Mouse (Mus musculus) embryonic facial prominence, embryonic 12.5 days (tissue): ENCODE measurements at regions not wholly inside any gene's neighbourhood (a gene's known extent, or its start where the extent isn't known, plus 50 kb on each side); places are given as distances from the start of the nearest gene placed in this dataset.
"Not testable (repeated sequence)": the region's sequence is repeated elsewhere in the genome, so short reads cannot be mapped to it uniquely, and the experiment has no call there.

ENCODE experiments used
- ATAC-seq: fragments of 200-750 bp; cut with Nextera tagmentation; 2 replicates; pipeline ENCODE4 v1.8.0; 2017; ENCODE audit not compliant: insufficient number of reproducible peaks, insufficient read depth, low FRiP score, low TSS enrichment
- H3K27ac ChIP-seq: fragments of 300-500 bp; sonication (generic); 2 replicates; pipeline ENCODE4 v1.5.1; 2016; ENCODE audit warnings: mild to moderate bottlenecking
- H3K27me3 ChIP-seq: fragments of 300-500 bp; sonication (generic); 2 replicates; pipeline ENCODE4 v1.6.1; 2016; ENCODE audit warnings: mild to moderate bottlenecking, moderate library complexity
- H3K36me3 ChIP-seq: fragments of 300-500 bp; sonication (generic); 2 replicates; pipeline ENCODE4 v1.6.1; 2016; ENCODE audit warnings: mild to moderate bottlenecking
- H3K4me1 ChIP-seq: fragments of 300-500 bp; sonication (generic); 2 replicates; pipeline ENCODE4 v1.6.1; 2016
- H3K4me2 ChIP-seq: fragments of 300-500 bp; sonication (generic); replicated peaks from 2 replicates; pipeline ENCODE4 v1.6.1; 2016; ENCODE audit warnings: mild to moderate bottlenecking, moderate library complexity
- H3K4me3 ChIP-seq: fragments of 300-500 bp; sonication (generic); 2 replicates; pipeline ENCODE4 v1.5.1; 2016; ENCODE audit warnings: mild to moderate bottlenecking
- H3K9ac ChIP-seq: fragments of 300-500 bp; sonication (generic); 2 replicates; pipeline ENCODE4 v1.6.1; 2016; ENCODE audit warnings: mild to moderate bottlenecking, moderate library complexity
- H3K9me3 ChIP-seq: fragments of 300-500 bp; sonication (generic); 2 replicates; pipeline ENCODE4 v1.6.1; 2016; ENCODE audit warnings: mild to moderate bottlenecking, moderate library complexity
- WGBS: fragments of 180-500 bp; shearing (Covaris S2); methylation state at CpG from one replicate; pipeline ENCODE4 v1.1.7; 2016; 5-methylcytosine and 5-hydroxymethylcytosine counted together

GRCm38 (mm10) chr3:80082780-80083519 is 198.6 kb downstream of the Fam198b start:
- no peaks in the 10 kb centered on the region for H3K27me3 ChIP-seq
- WGBS = 85% methylated on average over 8 of the region's 8 CpGs
- H3K36me3 ChIP-seq = no peaks in the 10 kb centered on the region
- H3K9me3 ChIP-seq = no peaks in the 10 kb centered on the region
- no peak for ATAC-seq
- no peaks in the 10 kb centered on the region for H3K4me1 ChIP-seq
- H3K4me2 ChIP-seq = no peak overlapping the region
- no peak overlapping the region for H3K9ac ChIP-seq
- no peak overlapping the region for H3K27ac ChIP-seq
- H3K4me3 ChIP-seq = no peak overlapping the region

- Histone ChIP-seq H3K4me3 (no peak overlapping the region), H3K36me3 (no peaks in the 10 kb centered on the region), H3K4me2 (no peak overlapping the region), H3K9me3 (no peaks in the 10 kb centered on the region), H3K27me3 (no peaks in the 10 kb centered on the region), H3K9ac (no peak overlapping the region), H3K4me1 (no peaks in the 10 kb centered on the region), H3K27ac (no peak overlapping the region)
- WGBS = 63% methylated on average over 3 of the region's 3 CpGs
- ATAC-seq = no peak
These were observed 199.8 kb downstream of the Fam198b start for GRCm38 (mm10) chr3:80084168-80084567.

- Histone ChIP-seq H3K4me3 (no peak overlapping the region), H3K27me3 (no peaks in the 10 kb centered on the region), H3K36me3 (no peaks in the 10 kb centered on the region), H3K4me1 (no peaks in the 10 kb centered on the region), H3K27ac (no peak overlapping the region), H3K4me2 (no peak overlapping the region), H3K9ac (no peak overlapping the region), H3K9me3 (no peaks in the 10 kb centered on the region)
- 83% methylated on average over 3 of the region's 3 CpGs for WGBS
- ATAC-seq = no peak
These were observed 215.3 kb downstream of the Fam198b start for GRCm38 (mm10) chr3:80099625-80100024.

GRCm38 (mm10) chr3:80120177-80120736 is 235.9 kb downstream of the Fam198b start:
- H3K36me3 ChIP-seq = no peaks in the 10 kb centered on the region
- no peaks in the 10 kb centered on the region for H3K27me3 ChIP-seq
- no peaks in the 10 kb centered on the region for H3K9me3 ChIP-seq
- no peak overlapping the region for H3K4me3 ChIP-seq
- no peak overlapping the region for H3K27ac ChIP-seq
- H3K9ac ChIP-seq = no peak overlapping the region
- 36% methylated on average over 1 of the region's 1 CpGs for WGBS
- no peak for ATAC-seq
- no peak overlapping the region for H3K4me2 ChIP-seq
- H3K4me1 ChIP-seq = no peaks in the 10 kb centered on the region

GRCm38 (mm10) chr3:80123666-80124065 is 239.3 kb downstream of the Fam198b start:
- Histone ChIP-seq H3K4me2 (no peak overlapping the region), H3K36me3 (no peaks in the 10 kb centered on the region)
- 79% methylated on average over 6 of the region's 6 CpGs for WGBS

GRCm38 (mm10) chr3:80124621-80125020 is 240.3 kb downstream of the Fam198b start:
- whole genome bisulfite sequencing = 81% methylated on average over 8 of the region's 8 CpGs
- H3K4me1 ChIP-seq = no peaks in the 10 kb centered on the region
- H3K4me3 ChIP-seq = no peak overlapping the region
- H3K9me3 ChIP-seq = no peaks in the 10 kb centered on the region
- H3K27ac ChIP-seq = no peak overlapping the region
- H3K4me2 ChIP-seq = no peak overlapping the region
- no peaks in the 10 kb centered on the region for H3K27me3 ChIP-seq
- H3K9ac ChIP-seq = no peak overlapping the region
- no peaks in the 10 kb centered on the region for H3K36me3 ChIP-seq
- no peak for ATAC-seq

More at GRCm38 (mm10) chr3:80123666-80124065, 239.3 kb downstream of the Fam198b start:
- Histone ChIP-seq H3K4me1 (no peaks in the 10 kb centered on the region), H3K27me3 (no peaks in the 10 kb centered on the region), H3K27ac (no peak overlapping the region), H3K9ac (no peak overlapping the region), H3K4me3 (no peak overlapping the region), H3K9me3 (no peaks in the 10 kb centered on the region)
- ATAC-seq = no peak

GRCm38 (mm10) chr3:80141697-80142096 is 257.4 kb downstream of the Fam198b start:
- H3K36me3 ChIP-seq = no peaks in the 10 kb centered on the region
- 66% methylated on average over 1 of the region's 1 CpGs for WGBS
- H3K4me1 ChIP-seq = no peaks in the 10 kb centered on the region
- no peak overlapping the region for H3K4me3 ChIP-seq
- no peaks in the 10 kb centered on the region for H3K9me3 ChIP-seq
- no peak for ATAC-seq
- no peaks in the 10 kb centered on the region for H3K27me3 ChIP-seq
- no peak overlapping the region for H3K27ac ChIP-seq
- H3K9ac ChIP-seq = no peak overlapping the region
- H3K4me2 ChIP-seq = no peak overlapping the region

- Histone ChIP-seq H3K27me3 (no peaks in the 10 kb centered on the region), H3K36me3 (no peaks in the 10 kb centered on the region), H3K9ac (no peak overlapping the region), H3K27ac (no peak overlapping the region), H3K4me1 (no peaks in the 10 kb centered on the region), H3K9me3 (no peaks in the 10 kb centered on the region), H3K4me2 (no peak overlapping the region), H3K4me3 (no peak overlapping the region)
- ATAC-seq = no peak
- WGBS = 78% methylated on average over 2 of the region's 2 CpGs
These were observed 276.1 kb downstream of the Fam198b start for GRCm38 (mm10) chr3:80160473-80160872.

GRCm38 (mm10) chr3:80181749-80182148 is 297.4 kb downstream of the Fam198b start:
- no peak for ATAC-seq
- Histone ChIP-seq H3K4me2 (no peak overlapping the region), H3K36me3 (no peaks in the 10 kb centered on the region), H3K9me3 (no peaks in the 10 kb centered on the region), H3K4me3 (no peak overlapping the region), H3K4me1 (no peaks in the 10 kb centered on the region), H3K9ac (no peak overlapping the region), H3K27me3 (no peaks in the 10 kb centered on the region), H3K27ac (no peak overlapping the region)
- WGBS = 55% methylated on average over 2 of the region's 2 CpGs

- H3K9me3 ChIP-seq, H3K27ac ChIP-seq, ATAC-seq, H3K4me1 ChIP-seq, H3K36me3 ChIP-seq, H3K4me3 ChIP-seq, H3K9ac ChIP-seq, H3K27me3 ChIP-seq, H3K4me2 ChIP-seq: not testable (repeated sequence)
- WGBS = 67% methylated on average over 2 of the region's 2 CpGs
These were observed 297.8 kb downstream of the Fam198b start for GRCm38 (mm10) chr3:80182161-80182560.

- Histone ChIP-seq H3K9me3 (no peaks in the 10 kb centered on the region), H3K9ac (no peak overlapping the region), H3K27me3 (no peaks in the 10 kb centered on the region), H3K27ac (no peak overlapping the region), H3K4me1 (no peaks in the 10 kb centered on the region), H3K36me3 (no peaks in the 10 kb centered on the region), H3K4me2 (no peak overlapping the region), H3K4me3 (no peak overlapping the region)
- ATAC-seq = no peak
- 89% methylated on average over 5 of the region's 5 CpGs for WGBS
These were observed 303.1 kb downstream of the Fam198b start for GRCm38 (mm10) chr3:80187406-80187805.

GRCm38 (mm10) chr3:80200904-80201303 is 316.6 kb downstream of the Fam198b start:
- Histone ChIP-seq H3K4me3 (no peak overlapping the region), H3K4me1 (no peaks in the 10 kb centered on the region), H3K27me3 (no peaks in the 10 kb centered on the region), H3K4me2 (no peak overlapping the region), H3K36me3 (no peaks in the 10 kb centered on the region), H3K9me3 (no peaks in the 10 kb centered on the region), H3K27ac (no peak overlapping the region), H3K9ac (no peak overlapping the region)
- ATAC-seq = no peak
- WGBS = 72% methylated on average over 2 of the region's 2 CpGs
